Mouse (Mus musculus) midbrain, embryonic 11.5 days (tissue): ENCODE results near the gene Otulin. TPM values are rescaled to one million over a fixed set of nuclear protein-coding genes. Genes with fewer than 3 reads are reported as not detected.

Experiments
- ATAC-seq: fragments of 200-750 bp; cut with Nextera tagmentation; 2 replicates; pipeline ENCODE4 v1.8.0; 2017; ENCODE audit warnings: moderate TSS enrichment, moderate library complexity; ENCODE audit not compliant: low FRiP score
- DNase-seq: peaks from one replicate; pipeline ENCODE4 v3.0.0; 2015; ENCODE audit warnings: low spot score; ENCODE audit errors: missing footprints
- H3K27ac ChIP-seq: fragments of 300-500 bp; sonication (generic); 2 replicates; pipeline ENCODE4 v1.5.1; 2014; ENCODE audit warnings: low read depth, low read length
- H3K27me3 ChIP-seq: fragments of 300-500 bp; sonication (generic); 2 replicates; pipeline ENCODE4 v1.6.1; 2014; ENCODE audit warnings: mild to moderate bottlenecking, low read length, moderate library complexity, mixed read lengths; ENCODE audit not compliant: control insufficient read depth, insufficient read depth
- H3K36me3 ChIP-seq: fragments of 300-500 bp; sonication (generic); 2 replicates; pipeline ENCODE4 v1.6.1; 2014; ENCODE audit warnings: mild to moderate bottlenecking, low read length, moderate library complexity, mixed read lengths; ENCODE audit not compliant: control insufficient read depth, insufficient read depth
- H3K4me1 ChIP-seq: fragments of 300-500 bp; sonication (generic); 2 replicates; pipeline ENCODE4 v1.6.1; 2014; ENCODE audit warnings: low read length; ENCODE audit not compliant: control insufficient read depth, insufficient read depth
- H3K4me2 ChIP-seq: fragments of 300-500 bp; sonication (generic); 2 replicates; pipeline ENCODE4 v1.6.1; 2014; ENCODE audit warnings: mild to moderate bottlenecking, moderate library complexity
- H3K4me3 ChIP-seq: fragments of 300-500 bp; sonication (generic); 2 replicates; pipeline ENCODE4 v1.5.1; 2014; ENCODE audit warnings: low read depth, low read length
- H3K9ac ChIP-seq: fragments of 300-500 bp; sonication (generic); 2 replicates; pipeline ENCODE4 v1.6.1; 2014; ENCODE audit warnings: low read length
- H3K9me3 ChIP-seq: fragments of 300-500 bp; sonication (generic); 2 replicates; pipeline ENCODE4 v1.6.1; 2016; ENCODE audit warnings: low read length; ENCODE audit not compliant: control insufficient read depth
- whole genome bisulfite sequencing: fragments of 180-500 bp; shearing (Covaris S2); extraction: QIAGEN DNeasy Blood & Tissue Kit; methylation state at CpG from one replicate; pipeline ENCODE4 v1.1.7; 2014; 5-methylcytosine and 5-hydroxymethylcytosine counted together
- polyA plus RNA-seq: library from polyadenylated mRNA; unstranded; fragments of >200 nt; fragmentation: Nextera tagmentation; extraction: Ambion mirVana; gene quantifications from 2 replicates; pipeline ENCODE4 v1.2.1, GENCODE M21; 2014

The Otulin gene
- polyA plus RNA-seq, 1 experiment from 2014 or later, result 34.0 TPM

DNA sequence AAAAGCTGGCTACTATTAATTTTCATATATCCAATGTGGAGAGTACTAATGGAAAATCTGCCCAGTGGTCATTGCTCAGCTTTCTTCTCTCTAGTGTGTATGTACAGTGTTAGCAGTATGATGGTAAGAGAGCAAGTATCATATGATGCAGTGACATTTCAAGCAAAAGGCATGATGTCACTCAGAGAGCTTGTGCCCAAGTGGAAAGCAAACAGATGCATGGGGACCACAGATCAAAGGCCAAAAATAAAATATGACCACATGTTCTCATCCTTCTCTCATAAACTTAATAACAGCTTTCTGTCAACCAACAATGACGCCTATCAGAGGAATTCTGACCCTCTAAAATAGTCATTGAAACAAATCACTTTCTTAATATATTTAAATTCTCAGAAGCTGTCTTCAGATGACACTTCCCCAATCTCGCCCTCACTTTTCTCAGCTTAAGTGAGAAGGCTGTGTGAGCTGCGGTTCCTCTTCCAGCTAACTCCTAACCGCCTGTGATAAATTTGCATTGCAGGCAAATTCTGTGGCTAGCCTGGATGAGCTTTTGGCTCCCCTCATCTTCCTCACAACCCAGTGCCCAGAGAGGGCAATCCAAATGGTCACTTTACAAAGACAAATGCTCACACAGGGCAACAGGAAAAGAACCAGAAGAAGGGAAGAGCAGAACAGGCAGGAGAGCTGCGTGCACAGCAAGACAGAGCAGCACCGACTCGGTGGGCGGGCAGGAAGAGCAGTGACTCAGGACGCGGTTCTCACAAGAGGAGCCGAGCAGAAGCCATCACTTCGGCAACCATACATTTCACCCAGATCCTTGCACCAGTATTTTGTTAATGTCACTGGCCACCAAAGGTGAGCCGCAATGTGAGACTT lies 5.2 kb downstream of the Otulin start:
- DNase-seq, result peak; percentile 51
- Histone ChIP-seq H3K27ac (no peak overlapping the region), H3K9me3 (no peaks in the 10 kb centered on the region), H3K9ac (no peak overlapping the region), H3K4me1 (peaks cover 9% of the 10 kb centered on the region), H3K4me3 (no peak overlapping the region), H3K36me3 (no peaks in the 10 kb centered on the region), H3K4me2 (no peak overlapping the region), H3K27me3 (no peaks in the 10 kb centered on the region)
- 91% methylated on average over 13 of the region's 13 CpGs for WGBS
- ATAC-seq, result no peak

DNA sequence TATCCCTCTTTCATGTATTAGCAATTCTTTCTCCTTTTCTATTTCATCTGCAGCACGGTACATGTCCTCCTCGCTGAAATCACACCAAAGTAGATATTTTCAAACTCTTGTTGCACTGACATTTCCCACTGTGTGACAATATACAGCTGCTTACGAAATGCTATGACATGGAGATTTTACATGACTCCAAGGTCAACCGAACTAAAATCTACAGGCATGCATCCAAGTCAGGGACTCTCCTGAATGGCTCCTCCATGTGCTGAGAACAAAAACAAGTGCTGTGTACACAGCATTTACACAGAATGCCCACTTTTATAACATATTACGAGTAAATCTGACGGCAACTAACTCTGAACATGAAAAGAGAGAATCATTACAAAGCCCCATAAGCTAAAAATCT lies 7.2 kb downstream of the Otulin start:
- no peaks in the 10 kb centered on the region for H3K27me3 ChIP-seq
- ATAC-seq (no peak), DNase-seq (no peak)
- no peak overlapping the region for H3K9ac ChIP-seq
- H3K4me1 ChIP-seq, result no peaks in the 10 kb centered on the region
- 0 out of 2 replicates have a peak, but pooled peaks cover 2% of the 10 kb centered on the region for H3K36me3 ChIP-seq
- 94% methylated on average over 6 of the region's 6 CpGs for WGBS
- H3K9me3 ChIP-seq, result no peaks in the 10 kb centered on the region
- H3K27ac ChIP-seq, result no peak overlapping the region
- no peak overlapping the region for H3K4me3 ChIP-seq
- H3K4me2 ChIP-seq, result no peak overlapping the region

DNA sequence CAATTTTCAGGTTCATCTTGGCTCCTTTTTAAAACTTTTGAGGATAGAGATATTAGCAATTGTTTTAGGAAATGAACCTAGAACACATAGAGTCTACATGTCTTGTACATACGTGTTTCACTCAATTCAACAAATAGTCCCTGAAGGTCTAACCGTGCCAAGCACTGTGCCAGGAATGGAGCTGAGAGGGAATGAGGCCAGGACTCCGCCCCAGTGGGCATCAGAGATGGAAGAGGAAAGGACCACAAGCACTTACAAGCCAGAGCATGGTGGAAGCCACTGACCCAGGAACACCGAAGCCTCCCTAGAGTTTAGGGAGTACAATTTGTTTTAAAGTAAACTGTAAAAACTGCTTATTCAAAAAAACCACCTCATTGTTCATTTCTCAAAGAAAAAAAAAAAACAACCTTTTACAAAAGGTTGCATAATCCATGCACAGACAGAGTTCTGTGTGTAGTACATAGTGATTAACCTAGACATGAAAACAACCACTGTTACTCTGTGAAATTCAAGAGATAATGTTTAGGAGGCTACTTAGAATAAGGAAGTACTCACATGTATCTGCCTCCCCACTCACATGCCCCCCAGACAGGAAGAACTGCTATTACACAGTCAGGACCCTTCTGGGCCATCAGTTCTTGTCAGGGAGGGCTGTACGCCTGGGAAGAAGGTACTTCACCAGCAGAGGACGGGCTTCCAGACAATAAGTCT lies 9.9 kb downstream of the Otulin start:
- DNase-seq (no peak), ATAC-seq (no peak)
- WGBS, result 85% methylated on average over 6 of the region's 6 CpGs
- H3K9ac ChIP-seq, result no peak overlapping the region
- H3K27ac ChIP-seq, result no peak overlapping the region
- no peaks in the 10 kb centered on the region for H3K9me3 ChIP-seq
- no peaks in the 10 kb centered on the region for H3K27me3 ChIP-seq
- no peaks in the 10 kb centered on the region for H3K4me1 ChIP-seq
- H3K36me3 ChIP-seq, result 0 out of 2 replicates have a peak, but pooled peaks cover 2% of the 10 kb centered on the region
- no peak overlapping the region for H3K4me3 ChIP-seq
- H3K4me2 ChIP-seq, result no peak overlapping the region

DNA sequence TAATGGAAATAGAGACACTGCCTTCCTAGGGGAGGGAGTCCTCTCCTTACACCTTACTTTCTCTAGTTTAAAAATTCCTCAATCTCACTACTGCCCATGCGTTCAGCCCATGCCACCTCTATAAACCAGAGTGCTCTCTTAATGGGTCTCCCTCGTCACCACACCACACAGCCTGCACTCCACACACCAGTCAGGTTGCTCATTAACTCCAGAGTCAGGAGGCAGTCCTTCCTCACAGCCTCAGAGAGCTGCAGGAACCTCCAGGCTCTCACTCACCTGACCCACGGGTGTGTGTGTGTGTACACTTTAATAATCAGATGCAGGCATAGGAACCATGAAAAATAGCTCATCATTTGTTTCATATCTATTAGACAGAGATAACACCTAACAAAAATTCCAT lies 10.8 kb downstream of the Otulin start:
- Histone ChIP-seq H3K4me3 (no peak overlapping the region), H3K27me3 (no peaks in the 10 kb centered on the region), H3K27ac (no peak overlapping the region), H3K9me3 (no peaks in the 10 kb centered on the region), H3K4me2 (no peak overlapping the region), H3K9ac (no peak overlapping the region), H3K36me3 (0 out of 2 replicates have a peak, but pooled peaks cover 2% of the 10 kb centered on the region), H3K4me1 (no peaks in the 10 kb centered on the region)
- ATAC-seq (no peak), DNase-seq (no peak)
- WGBS, result 91% methylated on average over 3 of the region's 3 CpGs

DNA sequence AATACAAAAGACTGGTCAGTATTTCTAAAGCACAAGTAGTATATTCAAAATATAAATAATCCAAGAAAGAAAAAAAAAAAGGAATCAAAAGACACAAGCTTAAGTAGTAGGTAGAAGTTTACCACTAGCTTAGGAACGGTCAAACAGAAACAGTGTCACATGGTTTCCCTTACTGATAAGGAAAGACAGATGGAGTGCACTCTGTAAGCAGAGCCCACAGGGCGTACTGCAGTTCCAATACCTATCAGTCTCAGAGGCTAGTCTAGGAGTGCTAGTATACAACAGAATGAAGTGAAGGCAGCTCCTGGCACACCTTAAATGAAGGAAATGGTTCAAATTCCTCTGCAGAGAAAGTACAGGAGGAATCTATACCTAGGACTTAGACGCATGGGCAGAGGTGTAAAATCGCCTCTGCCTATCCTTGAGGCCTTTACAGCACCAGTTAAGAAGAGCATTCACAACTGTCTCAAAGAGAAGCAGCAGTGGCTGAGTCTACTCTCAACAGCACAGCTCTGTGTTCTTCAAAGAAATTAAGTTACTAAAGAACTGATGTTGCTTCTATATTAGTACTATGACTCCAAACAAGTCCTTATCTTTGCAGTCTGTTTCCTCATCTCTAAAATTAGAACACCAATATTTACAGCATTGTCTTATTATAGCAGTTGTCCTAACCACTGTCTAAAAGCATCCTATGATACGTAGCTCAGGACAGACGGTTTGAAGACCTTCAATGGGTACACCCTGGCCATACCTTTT lies 11.5 kb downstream of the Otulin start:
- H3K36me3 ChIP-seq, result 0 out of 2 replicates have a peak, but pooled peaks cover 2% of the 10 kb centered on the region
- ATAC-seq, result no peak
- WGBS, result 87% methylated on average over 6 of the region's 6 CpGs
- DNase-seq, result no peak
- H3K9ac ChIP-seq, result no peak overlapping the region
- no peaks in the 10 kb centered on the region for H3K4me1 ChIP-seq
- no peak overlapping the region for H3K4me2 ChIP-seq
- no peaks in the 10 kb centered on the region for H3K27me3 ChIP-seq
- no peaks in the 10 kb centered on the region for H3K9me3 ChIP-seq
- H3K4me3 ChIP-seq, result no peak overlapping the region
- no peak overlapping the region for H3K27ac ChIP-seq

DNA sequence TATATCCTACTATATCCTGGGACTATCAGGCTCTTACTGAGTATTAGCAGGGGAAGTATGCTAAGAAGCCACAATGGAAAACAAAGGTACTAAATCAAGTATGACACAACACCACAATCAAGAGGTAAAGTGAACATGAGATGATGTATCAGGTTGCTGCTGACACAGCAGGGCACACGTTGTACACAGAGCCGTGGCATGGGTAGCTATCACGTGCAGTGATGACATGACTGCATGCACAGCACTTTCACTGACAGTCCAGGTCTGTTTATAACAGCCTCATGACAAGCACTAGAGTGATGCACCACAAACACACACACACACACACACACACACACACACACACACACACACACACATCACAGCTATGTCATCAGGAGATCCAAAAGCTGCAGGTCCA lies 13.3 kb downstream of the Otulin start:
- WGBS, result 98% methylated on average over 3 of the region's 3 CpGs
- no peaks in the 10 kb centered on the region for H3K27me3 ChIP-seq
- no peak overlapping the region for H3K4me2 ChIP-seq
- DNase-seq (peak; percentile 39), ATAC-seq (no peak)
- no peaks in the 10 kb centered on the region for H3K4me1 ChIP-seq
- 0 out of 2 replicates have a peak, but pooled peaks cover 2% of the 10 kb centered on the region for H3K36me3 ChIP-seq
- H3K27ac ChIP-seq, result no peak overlapping the region
- H3K9ac ChIP-seq, result no peak overlapping the region
- H3K9me3 ChIP-seq, result no peaks in the 10 kb centered on the region
- no peak overlapping the region for H3K4me3 ChIP-seq

DNA sequence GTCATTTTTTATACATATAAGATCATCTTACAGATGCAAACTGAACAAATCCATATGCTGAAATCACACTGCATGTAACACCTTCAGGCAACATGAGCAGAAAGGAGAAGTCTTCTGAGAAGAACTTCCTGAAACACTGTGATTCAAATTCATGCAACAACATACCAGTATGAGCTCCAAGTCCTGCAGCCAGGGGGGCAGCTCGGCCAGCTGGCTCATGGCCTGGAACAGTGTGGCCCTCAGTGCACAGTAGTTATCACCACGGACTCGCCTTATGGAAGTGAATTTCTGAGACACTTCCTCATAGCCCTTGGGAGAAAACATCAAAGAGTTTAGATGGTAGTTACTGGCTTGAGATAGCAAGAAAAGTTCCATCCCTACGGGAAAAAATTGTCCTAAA lies 14.3 kb downstream of the Otulin start:
- no peaks in the 10 kb centered on the region for H3K9me3 ChIP-seq
- no peak for DNase-seq
- H3K27me3 ChIP-seq, result no peaks in the 10 kb centered on the region
- ATAC-seq, result no peak
- 90% methylated on average over 4 of the region's 4 CpGs for WGBS
- no peak overlapping the region for H3K27ac ChIP-seq
- H3K4me2 ChIP-seq, result no peak overlapping the region
- no peaks in the 10 kb centered on the region for H3K4me1 ChIP-seq
- no peak overlapping the region for H3K9ac ChIP-seq
- 0 out of 2 replicates have a peak, but pooled peaks cover 2% of the 10 kb centered on the region for H3K36me3 ChIP-seq
- no peak overlapping the region for H3K4me3 ChIP-seq

DNA sequence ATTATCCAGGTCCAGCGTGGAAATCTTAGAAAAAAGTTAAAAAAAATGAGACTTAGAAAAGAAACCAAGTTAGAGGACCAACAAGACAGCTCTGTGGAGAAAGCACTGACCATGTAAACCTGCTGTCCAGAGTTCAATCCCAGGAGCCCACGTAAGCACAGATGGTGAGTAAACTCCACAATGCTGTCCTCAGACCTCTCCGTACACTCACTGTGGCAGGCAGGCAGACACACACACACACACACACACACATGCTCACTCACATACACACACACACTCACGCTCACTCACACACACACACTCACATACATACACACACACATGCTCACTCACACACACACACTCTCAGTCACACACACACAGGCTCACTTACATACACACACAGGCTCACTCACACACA lies 17.2 kb downstream of the Otulin start:
- no peaks in the 10 kb centered on the region for H3K9me3 ChIP-seq
- no peak overlapping the region for H3K4me2 ChIP-seq
- no peaks in the 10 kb centered on the region for H3K27me3 ChIP-seq
- no peak overlapping the region for H3K4me3 ChIP-seq
- no peak overlapping the region for H3K27ac ChIP-seq
- ATAC-seq (0 out of 2 replicates have a peak, but pooled peaks have one; percentile 40), DNase-seq (no peak)
- H3K4me1 ChIP-seq, result no peaks in the 10 kb centered on the region
- WGBS, result 89% methylated on average over 4 of the region's 4 CpGs
- no peak overlapping the region for H3K9ac ChIP-seq
- no peaks in the 10 kb centered on the region for H3K36me3 ChIP-seq
